Mouse (Mus musculus) kidney, embryonic 14.5 days (tissue): Measurements from ENCODE around the gene Nkd1. TPM values are rescaled to one million over a fixed set of nuclear protein-coding genes. Genes with fewer than 3 reads are reported as not detected.

Source experiments
- ATAC-seq: fragments of 200-750 bp; cut with Nextera tagmentation; 2 replicates; pipeline ENCODE4 v1.8.0; 2017; ENCODE audit warnings: moderate number of reproducible peaks, mild to moderate bottlenecking, moderate TSS enrichment, moderate library complexity; ENCODE audit not compliant: low FRiP score, low TSS enrichment
- H3K27ac ChIP-seq: fragments of 300-500 bp; sonication (generic); 2 replicates; pipeline ENCODE4 v1.5.1; 2014; ENCODE audit warnings: low read depth, mild to moderate bottlenecking, low read length, moderate library complexity, mixed read lengths
- H3K27me3 ChIP-seq: fragments of 300-500 bp; sonication (generic); 2 replicates; pipeline ENCODE4 v1.6.1; 2014; ENCODE audit warnings: mild to moderate bottlenecking, low read length; ENCODE audit not compliant: control insufficient read depth, insufficient read depth
- H3K36me3 ChIP-seq: fragments of 300-500 bp; sonication (generic); 2 replicates; pipeline ENCODE4 v1.6.1; 2014; ENCODE audit warnings: low read length, mixed read lengths; ENCODE audit not compliant: control insufficient read depth, insufficient read depth
- H3K4me1 ChIP-seq: fragments of 300-500 bp; sonication (generic); 2 replicates; pipeline ENCODE4 v1.6.1; 2014; ENCODE audit warnings: low read length, mixed read lengths; ENCODE audit not compliant: control insufficient read depth, insufficient read depth
- H3K4me2 ChIP-seq: fragments of 300-500 bp; sonication (generic); replicated peaks from 2 replicates; pipeline ENCODE4 v1.6.1; 2014; ENCODE audit warnings: low read depth, mild to moderate bottlenecking, low read length
- H3K4me3 ChIP-seq: fragments of 300-500 bp; sonication (generic); 2 replicates; pipeline ENCODE4 v1.5.1; 2014; ENCODE audit warnings: mild to moderate bottlenecking, low read length
- H3K9ac ChIP-seq: fragments of 300-500 bp; sonication (generic); 2 replicates; pipeline ENCODE4 v1.6.1; 2014; ENCODE audit warnings: low read depth, mild to moderate bottlenecking, low read length, moderate library complexity
- H3K9me3 ChIP-seq: fragments of 300-500 bp; sonication (generic); 2 replicates; pipeline ENCODE4 v1.6.1; 2016; ENCODE audit warnings: low read length; ENCODE audit not compliant: control insufficient read depth
- WGBS: fragments of 180-500 bp; shearing (Covaris S2); extraction: QIAGEN DNeasy Blood & Tissue Kit; methylation state at CpG from one replicate; pipeline ENCODE4 v1.1.7; 2014; 5-methylcytosine and 5-hydroxymethylcytosine counted together
- polyA plus RNA-seq: library from polyadenylated mRNA; unstranded; fragments of >200 nt; fragmentation: Nextera tagmentation; extraction: Ambion mirVana; gene quantifications from 2 replicates; pipeline ENCODE4 v1.2.1, GENCODE M21; 2014

The Nkd1 gene
- polyA plus RNA-seq, 1 experiment from 2014 or later = 60.9 TPM

DNA sequence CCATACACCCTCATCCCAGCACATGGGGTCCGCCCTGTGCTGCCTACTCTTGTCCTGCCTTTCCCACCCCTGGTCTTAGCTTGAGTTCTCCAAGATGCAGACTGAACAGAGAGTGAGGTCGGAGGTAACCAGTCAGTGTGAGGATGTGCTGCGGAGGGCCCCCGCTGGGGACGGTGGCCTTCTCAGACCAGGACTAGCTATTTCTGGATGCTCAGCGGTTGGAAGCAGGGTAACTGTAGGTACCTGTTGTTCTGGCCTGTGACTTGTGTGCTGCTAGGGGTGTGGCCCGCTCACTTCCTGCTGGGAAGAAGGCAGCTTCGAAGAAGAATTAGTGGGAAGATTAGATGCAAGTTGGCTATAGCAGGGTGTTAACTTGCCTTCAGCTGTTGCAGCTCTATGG lies 87.9 kb downstream of the Nkd1 start:
- peaks cover 14% of the 10 kb centered on the region for H3K4me1 ChIP-seq
- 82% methylated on average over 8 of the region's 8 CpGs for WGBS

DNA sequence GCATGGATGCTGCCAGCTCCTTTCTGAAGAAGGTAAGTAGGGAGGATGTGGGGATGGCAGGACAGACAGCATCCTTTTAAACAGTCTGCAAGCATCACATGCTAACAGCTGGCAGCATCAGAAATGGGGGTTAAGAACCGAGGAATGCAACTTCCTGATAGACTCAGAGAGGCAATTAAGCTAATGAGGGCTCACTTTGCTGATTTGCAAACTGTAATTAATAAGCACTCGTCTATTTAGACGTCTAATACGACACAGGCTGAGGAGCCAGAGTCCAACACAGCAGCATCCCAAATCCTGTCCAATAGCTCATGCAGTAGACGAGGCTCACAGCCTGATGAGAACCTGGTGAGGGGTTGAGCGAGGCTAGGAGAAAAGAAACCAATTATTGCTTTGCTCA lies 89.1 kb downstream of the Nkd1 start:
- no peak for ATAC-seq
- H3K27ac ChIP-seq = no peak overlapping the region

More for the DNA sequence above, 87.9 kb downstream of the Nkd1 start:
- H3K27ac ChIP-seq = no peak overlapping the region
- H3K9ac ChIP-seq = no peak overlapping the region
- H3K4me3 ChIP-seq = no peak overlapping the region
- no peak overlapping the region for H3K4me2 ChIP-seq
- H3K36me3 ChIP-seq = no peaks in the 10 kb centered on the region
- no peaks in the 10 kb centered on the region for H3K27me3 ChIP-seq
- H3K9me3 ChIP-seq = no peaks in the 10 kb centered on the region
- no peak for ATAC-seq

DNA sequence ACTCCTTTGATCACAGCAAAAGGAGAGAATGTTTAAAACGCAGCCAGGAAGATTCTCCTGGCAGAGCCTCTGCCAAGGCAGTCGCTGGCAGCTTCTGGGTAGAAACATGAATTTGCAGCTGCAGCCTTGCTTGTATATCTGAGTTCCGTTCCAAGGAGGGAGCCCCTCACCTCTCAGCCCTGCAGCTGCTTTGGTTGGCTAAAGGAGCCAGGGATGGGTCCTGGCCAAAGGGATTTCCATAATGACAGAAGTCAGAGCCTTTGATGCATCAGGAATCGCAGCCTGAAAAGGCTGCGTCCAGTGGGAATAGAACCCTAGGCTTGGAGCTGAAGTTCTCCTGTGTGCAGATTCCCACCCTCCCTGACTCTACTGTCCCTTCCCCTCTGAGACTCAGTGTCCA lies 93.8 kb downstream of the Nkd1 start:
- Histone ChIP-seq H3K36me3 (no peaks in the 10 kb centered on the region), H3K27ac (no peak overlapping the region), H3K9ac (no peak overlapping the region), H3K27me3 (no peaks in the 10 kb centered on the region), H3K4me3 (no peak overlapping the region), H3K9me3 (no peaks in the 10 kb centered on the region), H3K4me1 (no peaks in the 10 kb centered on the region), H3K4me2 (no peak overlapping the region)
- 62% methylated on average over 5 of the region's 5 CpGs for WGBS
- ATAC-seq = no peak

More for the DNA sequence above, 89.1 kb downstream of the Nkd1 start:
- no peaks in the 10 kb centered on the region for H3K9me3 ChIP-seq
- H3K36me3 ChIP-seq = no peaks in the 10 kb centered on the region
- H3K4me1 ChIP-seq = peaks cover 7% of the 10 kb centered on the region; the same call in 1 of the 2 replicates
- 63% methylated on average over 6 of the region's 6 CpGs for WGBS
- no peak overlapping the region for H3K4me2 ChIP-seq
- no peaks in the 10 kb centered on the region for H3K27me3 ChIP-seq
- no peak overlapping the region for H3K4me3 ChIP-seq
- no peak overlapping the region for H3K9ac ChIP-seq

DNA sequence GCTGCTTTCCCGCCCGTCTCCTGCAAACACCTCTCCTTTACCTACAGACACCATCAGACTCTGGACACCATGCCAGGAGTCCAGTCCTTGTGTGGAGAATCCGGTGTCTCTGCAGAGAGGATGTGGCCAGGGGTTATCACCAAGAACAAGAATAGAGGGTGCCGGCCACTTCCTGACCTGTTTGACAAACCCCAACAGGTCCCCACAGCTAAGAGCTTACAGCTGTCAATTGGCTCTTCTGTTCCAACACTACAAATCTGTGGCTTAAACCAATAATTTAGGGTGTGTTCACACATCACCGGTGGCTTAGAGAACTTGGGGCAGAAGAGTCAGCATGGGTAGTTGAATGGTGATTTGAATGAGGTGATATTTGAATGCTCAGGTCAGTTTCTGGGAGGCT lies 97.5 kb downstream of the Nkd1 start:
- H3K9ac ChIP-seq = no peak overlapping the region
- no peaks in the 10 kb centered on the region for H3K4me1 ChIP-seq
- 53% methylated on average over 5 of the region's 5 CpGs for WGBS
- ATAC-seq = no peak
- no peaks in the 10 kb centered on the region for H3K36me3 ChIP-seq
- H3K27me3 ChIP-seq = peaks cover 3% of the 10 kb centered on the region; the same call in 1 of the 2 replicates
- H3K4me3 ChIP-seq = no peak overlapping the region
- no peak overlapping the region for H3K4me2 ChIP-seq
- H3K27ac ChIP-seq = no peak overlapping the region
- no peaks in the 10 kb centered on the region for H3K9me3 ChIP-seq

DNA sequence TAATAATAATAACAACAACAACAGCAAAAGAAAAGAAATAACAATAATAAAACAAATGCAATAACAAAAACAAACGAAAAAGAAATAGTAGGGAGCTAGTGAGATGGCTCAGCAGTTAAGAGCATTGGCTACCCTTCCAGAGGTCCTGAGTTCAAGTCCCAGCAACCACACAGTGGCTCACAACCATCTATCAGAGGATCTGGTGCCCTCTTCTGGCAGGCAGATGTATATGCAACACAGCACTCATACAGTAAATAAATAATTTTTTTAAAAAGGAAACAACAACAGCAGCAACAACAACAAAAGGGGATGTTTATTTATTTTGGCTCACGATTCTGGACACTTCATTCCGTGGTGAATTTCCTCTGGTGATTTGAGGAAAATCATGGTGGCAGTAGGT lies 98.4 kb downstream of the Nkd1 start:
- Histone ChIP-seq H3K4me3 (no peak overlapping the region), H3K27me3 (peaks cover 3% of the 10 kb centered on the region; the same call in 1 of the 2 replicates), H3K9ac (no peak overlapping the region), H3K27ac (no peak overlapping the region), H3K4me2 (no peak overlapping the region), H3K4me1 (no peaks in the 10 kb centered on the region), H3K9me3 (no peaks in the 10 kb centered on the region), H3K36me3 (no peaks in the 10 kb centered on the region)
- 74% methylated on average over 3 of the region's 3 CpGs for WGBS
- ATAC-seq = no peak

DNA sequence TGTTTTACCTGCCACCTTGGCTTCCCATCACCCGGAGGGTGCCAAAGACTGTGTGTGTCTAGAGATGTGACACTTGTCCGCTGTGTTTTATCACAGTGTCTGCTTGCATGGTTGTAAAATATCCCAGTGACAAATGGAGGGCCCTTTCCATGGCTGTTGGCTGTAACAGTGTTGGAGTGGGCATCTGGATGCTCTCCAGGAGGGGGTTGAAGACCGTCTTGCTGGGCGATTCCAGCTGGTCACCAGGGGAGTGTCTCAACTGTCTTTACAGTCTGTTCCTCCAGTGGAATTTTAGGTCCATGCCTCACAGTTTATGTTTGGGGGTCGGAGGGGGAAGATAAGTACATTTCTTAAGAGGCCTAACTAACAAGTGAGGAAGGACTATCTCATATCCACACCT lies 99.8 kb downstream of the Nkd1 start:
- Histone ChIP-seq H3K36me3 (no peaks in the 10 kb centered on the region), H3K4me2 (no peak overlapping the region), H3K27ac (no peak overlapping the region), H3K9ac (no peak overlapping the region), H3K9me3 (no peaks in the 10 kb centered on the region), H3K27me3 (peaks cover 3% of the 10 kb centered on the region; the same call in 1 of the 2 replicates), H3K4me1 (no peaks in the 10 kb centered on the region), H3K4me3 (no peak overlapping the region)
- 36% methylated on average over 5 of the region's 5 CpGs for WGBS
- no peak for ATAC-seq

DNA sequence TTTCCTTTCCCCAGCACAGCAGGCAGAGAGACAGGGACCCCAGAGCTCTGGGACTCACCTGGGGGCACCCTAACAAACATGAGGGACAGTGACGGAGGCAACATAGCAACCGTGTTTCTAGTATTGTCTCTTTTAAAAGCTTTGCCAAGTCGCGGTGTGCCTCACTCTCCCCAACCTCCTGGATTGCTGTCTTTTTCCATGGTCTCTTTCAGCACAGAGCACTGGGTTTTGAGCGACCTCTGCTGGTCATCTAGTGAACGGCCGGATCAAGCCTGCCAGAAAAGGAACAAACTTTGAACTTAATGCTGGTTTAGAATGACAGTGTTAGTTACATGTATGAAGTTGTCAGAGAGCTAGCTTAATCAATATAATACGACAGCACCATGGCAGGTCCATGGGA lies 100.3 kb downstream of the Nkd1 start:
- ATAC-seq = peak; percentile 42; the same call in 1 of the 2 replicates
- H3K9ac ChIP-seq = no peak overlapping the region
- no peaks in the 10 kb centered on the region for H3K4me1 ChIP-seq
- H3K27me3 ChIP-seq = peaks cover 3% of the 10 kb centered on the region; the same call in 1 of the 2 replicates
- no peak overlapping the region for H3K27ac ChIP-seq
- no peak overlapping the region for H3K4me3 ChIP-seq
- no peaks in the 10 kb centered on the region for H3K36me3 ChIP-seq
- H3K9me3 ChIP-seq = no peaks in the 10 kb centered on the region
- WGBS = under 1% methylated on average over 8 of the region's 8 CpGs
- H3K4me2 ChIP-seq = no peak overlapping the region

DNA sequence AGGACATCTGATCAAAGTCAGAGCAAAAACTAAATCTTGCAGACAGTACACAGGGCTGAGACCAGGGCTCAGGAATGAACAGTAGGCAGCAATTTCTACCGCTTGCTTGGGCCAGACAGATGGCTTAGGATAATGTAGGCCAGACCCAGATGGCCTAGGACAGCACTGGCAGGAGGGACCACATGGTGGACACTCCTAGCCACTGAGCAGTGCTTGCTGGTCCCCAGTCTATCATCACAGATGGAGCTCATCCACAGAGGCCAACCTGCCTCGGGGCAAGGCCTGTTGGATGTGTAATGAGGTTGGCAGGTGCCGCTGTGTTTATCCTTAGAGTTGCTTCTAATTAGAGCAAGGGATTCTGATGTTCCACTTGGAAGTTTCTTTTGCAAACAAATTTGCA lies 102.2 kb downstream of the Nkd1 start:
- Histone ChIP-seq H3K4me3 (no peak overlapping the region), H3K4me2 (no peak overlapping the region), H3K36me3 (no peaks in the 10 kb centered on the region), H3K9ac (no peak overlapping the region), H3K27ac (no peak overlapping the region), H3K4me1 (no peaks in the 10 kb centered on the region; the same call in 1 of the 2 replicates), H3K27me3 (peaks cover 7% of the 10 kb centered on the region; the same call in 1 of the 2 replicates), H3K9me3 (no peaks in the 10 kb centered on the region)
- 88% methylated on average over 3 of the region's 3 CpGs for WGBS
- no peak for ATAC-seq

DNA sequence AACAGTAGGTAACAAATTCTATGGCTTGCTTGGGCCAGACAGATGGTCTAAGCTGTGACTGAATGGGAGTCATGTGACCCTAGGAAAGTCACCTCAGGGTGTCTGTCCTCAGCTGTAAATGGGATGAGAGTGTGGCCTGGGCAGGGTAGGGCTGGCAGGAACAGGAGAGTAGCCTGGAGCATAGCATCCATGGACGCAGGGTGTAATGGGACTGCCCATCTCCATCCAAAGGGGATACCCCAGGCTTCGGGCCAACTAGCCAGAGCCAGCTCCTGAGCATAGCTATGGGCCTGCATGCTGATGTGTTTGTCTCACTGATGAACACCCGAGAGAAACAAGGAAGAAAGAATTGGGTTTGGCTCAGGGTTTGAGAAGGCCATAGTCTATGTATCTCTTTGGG lies 103.1 kb downstream of the Nkd1 start:
- Histone ChIP-seq H3K4me2 (no peak overlapping the region), H3K36me3 (no peaks in the 10 kb centered on the region), H3K27me3 (peaks cover 7% of the 10 kb centered on the region; the same call in 1 of the 2 replicates), H3K9ac (no peak overlapping the region), H3K27ac (no peak overlapping the region), H3K9me3 (no peaks in the 10 kb centered on the region), H3K4me1 (no peaks in the 10 kb centered on the region; the same call in 1 of the 2 replicates), H3K4me3 (no peak overlapping the region)
- ATAC-seq = no peak
- WGBS = 75% methylated on average over 3 of the region's 3 CpGs
